Mouse (Mus musculus) left cerebral cortex, postnatal 25 days (tissue): ENCODE measurements around the gene Rbpj. TPM values are rescaled to one million over a fixed set of nuclear protein-coding genes. Genes with fewer than 3 reads are reported as not detected.

Source experiments
- DNase-seq, 2 experiments: peaks; one replicate each; pipeline ENCODE4 v3.0.0; 2022; ENCODE audit warnings: low spot score in 2 of 2, mixed read lengths in 1 of 2
- intact Hi-C: fragments of 180-260 bp; cut with DNase I; formaldehyde crosslinking; loops from one replicate; pipeline ENCODE4 v1.15.1; 2025
- total RNA-seq, 2 experiments: library from RNA; stranded (reverse); gene quantifications; 2 replicates each; pipeline ENCODE4 v1.2.3; 2021

Gene Rbpj
- 10 to 100 TPM; 23.8 to 26.4 TPM for total RNA-seq

DNA sequence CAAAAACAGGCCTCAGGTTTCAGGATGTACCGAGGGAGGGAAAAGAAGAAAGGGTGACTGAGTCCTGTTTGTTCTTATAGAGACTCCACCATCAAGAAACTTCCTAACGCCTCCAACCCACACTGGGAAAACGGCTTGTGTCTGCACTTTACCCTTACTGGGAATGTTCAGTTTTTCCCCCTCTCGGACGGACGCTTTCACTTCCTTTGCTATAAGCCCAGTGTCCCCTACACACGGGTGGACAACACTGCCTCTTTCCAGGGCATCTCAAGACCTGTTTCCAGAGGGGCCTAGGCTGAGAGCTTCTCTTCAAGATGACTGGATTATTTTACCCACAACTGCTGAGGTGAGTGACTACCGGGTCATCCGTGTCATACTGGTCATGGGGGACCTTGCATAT, at the start of gene Rbpj:
Gene Rbpj, plus strand, starts transcription at position 270 of the 400 bp plus-strand sequence.
- intact Hi-C loops, result no loop called here
- no peak for DNase-seq

DNA sequence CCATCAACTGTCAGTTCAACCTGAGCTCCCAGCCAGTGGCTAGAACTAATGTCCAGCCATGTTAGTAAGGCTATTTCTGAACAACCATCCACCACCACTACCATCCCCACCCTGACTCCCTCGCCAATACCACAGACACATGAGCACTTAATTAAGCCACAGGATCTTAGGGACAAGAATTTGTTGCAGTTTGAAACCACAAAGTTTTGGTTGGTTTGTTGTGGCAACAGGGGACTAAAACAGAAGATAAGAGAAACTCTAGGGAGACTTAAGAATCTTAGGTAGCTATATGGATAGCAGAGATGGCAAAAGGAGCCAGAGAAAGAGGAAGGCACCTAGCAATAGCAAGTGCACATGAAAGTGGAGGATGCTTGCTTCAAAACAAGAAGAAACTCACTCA, 45.2 kb upstream of the Rbpj start:
- intact Hi-C loops, result no loop called here
- no peak for DNase-seq

DNA sequence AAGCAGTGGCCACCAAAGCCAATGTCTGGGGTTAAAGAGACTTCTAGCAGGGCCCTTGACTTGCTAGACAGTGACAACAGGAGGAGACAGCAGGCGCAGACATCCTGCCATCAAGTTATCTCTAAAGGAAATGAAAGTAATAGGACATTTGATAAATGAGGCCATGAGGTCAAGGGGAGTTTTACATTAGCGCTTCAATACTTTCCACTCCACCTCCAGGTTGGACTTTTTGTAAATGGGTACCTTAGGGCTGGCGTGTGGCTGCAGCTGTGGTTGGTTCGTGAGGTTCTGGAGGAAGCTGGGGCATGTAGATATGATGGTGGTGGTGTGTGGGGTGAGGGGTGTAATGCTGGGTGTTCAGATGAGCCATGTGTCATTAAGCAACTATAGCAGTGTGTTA, 44.7 kb upstream of the Rbpj start:
- no peak for DNase-seq
- intact Hi-C loops, result no loop called here

DNA sequence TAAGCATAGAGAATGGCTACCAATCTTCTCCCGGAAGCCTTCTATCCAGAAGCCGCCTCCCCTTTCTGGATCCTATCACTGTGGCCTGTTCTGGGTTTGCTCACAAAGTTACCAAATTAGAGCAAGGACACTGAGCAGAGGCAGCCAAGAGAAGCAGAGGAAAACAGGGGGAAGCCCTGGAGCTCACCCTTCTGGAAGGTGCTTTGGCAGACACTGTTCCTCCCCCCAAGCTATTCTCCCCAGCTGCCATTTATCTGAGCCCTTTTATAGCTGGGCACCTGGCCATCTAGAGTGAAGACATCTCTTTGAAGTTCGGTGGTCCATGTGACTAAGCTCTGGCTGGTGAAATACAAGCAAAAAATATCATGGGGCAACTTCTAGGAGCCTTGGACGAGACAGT, 38.5 kb upstream of the Rbpj start:
- intact Hi-C loops, result no loop called here
- DNase-seq, result no peak

DNA sequence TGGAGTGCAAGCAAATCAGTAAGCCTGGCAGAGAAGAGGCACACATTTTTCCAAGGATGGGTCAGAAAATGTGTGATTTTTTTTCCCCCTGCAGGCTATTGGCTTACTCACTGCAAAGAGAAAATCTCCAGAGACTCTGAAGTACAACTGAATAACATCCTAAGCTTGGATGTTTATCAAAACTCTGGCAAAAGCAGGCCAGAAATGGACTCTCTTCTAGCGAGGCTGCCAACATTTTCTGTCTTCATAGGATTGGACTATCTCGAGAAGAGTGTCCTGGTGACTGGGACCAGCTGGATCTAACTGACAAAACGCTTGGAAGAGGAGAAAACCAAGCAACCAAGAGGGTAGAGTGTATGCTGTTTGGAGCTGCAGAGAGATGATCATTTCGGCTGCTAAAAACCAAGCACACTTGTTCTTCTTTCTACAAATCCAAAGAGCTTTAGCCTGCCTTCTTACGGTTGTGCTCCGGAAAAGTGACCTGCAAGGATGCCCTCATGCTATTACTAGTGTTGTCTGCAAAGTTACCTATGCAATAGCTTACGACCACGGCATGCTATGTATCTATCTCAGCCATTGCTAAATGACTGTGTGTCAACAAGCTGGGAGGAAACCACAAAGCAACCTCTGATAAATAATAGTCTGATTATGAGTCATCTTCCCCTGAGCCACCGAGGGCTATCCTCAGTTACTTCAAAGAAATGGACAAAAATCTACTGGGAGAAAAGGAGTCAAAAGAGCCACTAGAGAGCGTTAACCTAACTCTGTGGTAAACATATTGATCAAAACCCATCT, 36.1 kb upstream of the Rbpj start:
- DNase-seq, result no peak
- intact Hi-C loops, result no loop called here

DNA sequence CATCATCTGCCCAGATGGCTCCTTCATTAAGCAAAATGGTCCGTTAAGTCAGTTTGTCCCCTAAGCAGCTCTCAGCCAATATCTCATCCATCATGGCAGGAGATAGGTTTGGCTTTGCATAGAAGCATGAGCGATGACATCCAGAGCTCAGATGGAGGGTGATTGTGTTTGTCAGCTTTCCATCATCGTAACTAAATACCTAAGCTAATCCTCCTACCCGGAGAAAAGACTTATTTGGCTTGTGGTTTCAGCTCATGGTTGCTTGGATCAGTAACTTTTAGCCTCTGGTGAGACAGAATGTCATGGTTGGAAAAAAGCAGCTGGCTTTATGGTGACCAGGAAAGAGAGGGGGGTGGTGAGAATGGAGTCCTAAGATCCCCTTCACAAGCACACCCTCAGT, 33.5 kb upstream of the Rbpj start:
- DNase-seq, result no peak
- intact Hi-C loops, result no loop called here

DNA sequence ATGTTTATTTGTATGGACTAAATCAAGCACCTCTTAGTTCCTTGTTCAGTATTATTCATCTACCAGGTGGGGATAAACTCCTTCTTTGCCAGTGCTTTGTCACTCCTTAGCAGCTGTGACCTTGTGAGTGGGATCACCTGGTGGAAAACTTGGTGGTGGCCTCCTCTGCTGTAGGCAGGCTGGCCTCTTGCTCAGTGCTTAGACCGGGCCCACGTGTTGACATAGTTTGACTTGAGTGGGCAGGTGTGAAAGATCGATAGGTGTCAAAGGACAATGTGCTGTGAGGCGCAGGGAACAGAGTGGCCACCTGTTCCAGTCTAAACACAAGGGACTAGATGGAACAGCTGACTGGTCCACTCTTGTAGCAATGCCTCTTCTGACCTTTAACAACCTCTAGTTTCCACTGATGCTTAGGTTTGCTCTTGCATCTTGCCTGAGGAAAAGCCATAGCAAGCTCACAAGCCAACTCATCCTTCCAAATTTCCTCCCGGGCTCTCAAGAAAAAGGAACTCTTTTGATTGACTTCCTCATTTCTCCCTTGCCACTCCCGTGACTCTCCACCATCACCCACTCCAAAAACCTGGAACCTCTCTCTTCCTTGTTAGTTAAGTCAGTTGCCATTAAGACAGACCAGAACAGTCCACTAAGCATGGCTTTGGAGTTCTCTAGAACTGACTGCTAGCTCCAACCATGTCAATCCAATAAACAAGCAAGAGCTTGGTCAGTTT, 28.9 kb upstream of the Rbpj start:
- DNase-seq, result no peak
- intact Hi-C loops, result no loop called here

DNA sequence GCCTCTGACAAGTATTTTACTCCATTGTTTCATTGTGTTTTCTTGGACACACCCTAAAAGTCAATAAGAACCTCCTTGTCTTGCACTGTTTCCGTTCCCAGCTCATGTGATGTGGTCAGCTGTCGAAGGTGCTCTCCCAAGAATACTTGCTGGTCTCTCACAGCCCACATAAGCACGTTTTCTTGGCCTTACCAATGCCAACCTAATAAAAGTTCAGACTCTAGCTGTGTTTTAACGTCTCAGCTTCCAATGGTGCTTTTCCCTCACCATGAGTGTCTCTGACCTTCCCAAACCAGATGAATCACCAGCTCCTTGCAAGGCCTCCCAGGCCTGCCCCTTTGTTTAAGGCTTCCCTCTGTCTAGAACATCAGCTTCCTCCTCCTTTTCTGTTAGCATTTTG, 28.2 kb upstream of the Rbpj start:
- no peak for DNase-seq
- intact Hi-C loops, result no loop called here

DNA sequence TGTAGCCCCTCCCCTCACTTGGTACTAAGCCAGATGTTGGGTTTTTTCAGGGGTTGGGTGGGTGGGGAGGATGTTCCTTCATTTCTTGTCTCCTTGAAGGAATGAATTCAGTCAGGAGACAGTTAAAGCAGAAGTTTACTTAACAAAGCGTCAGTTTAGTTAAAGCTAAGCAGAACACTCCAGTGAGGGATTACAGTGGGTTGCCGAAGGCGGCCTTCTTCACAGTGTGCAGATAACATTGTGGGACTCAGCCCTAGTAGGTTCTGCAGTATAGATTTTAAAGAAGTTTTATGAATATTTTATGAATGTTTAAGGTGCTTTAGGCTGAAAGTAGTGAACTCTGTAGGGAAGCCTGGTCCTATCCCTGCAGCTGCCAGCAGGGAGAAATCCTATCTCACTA, 27.7 kb upstream of the Rbpj start:
- intact Hi-C loops, result no loop called here
- no peak for DNase-seq

DNA sequence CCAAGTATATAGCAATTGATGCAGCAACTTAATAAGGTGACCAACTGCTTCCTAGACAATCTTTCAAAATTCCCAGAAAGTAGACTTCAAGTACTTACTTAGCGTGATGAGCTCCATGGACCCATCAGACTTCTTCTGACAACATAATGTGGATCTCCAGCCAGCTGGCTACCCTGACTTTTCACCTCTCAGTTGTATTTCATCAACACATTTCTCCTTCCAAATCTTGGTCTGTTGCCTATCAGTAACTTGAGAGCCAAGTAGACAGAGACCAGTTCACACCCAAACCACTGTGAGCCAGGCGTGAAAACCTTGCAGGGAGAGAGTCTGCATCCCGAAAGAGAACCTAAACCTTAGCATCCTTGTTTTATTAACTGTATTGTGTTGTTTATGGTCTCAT, 26.3 kb upstream of the Rbpj start:
- intact Hi-C loops, result no loop called here

DNA sequence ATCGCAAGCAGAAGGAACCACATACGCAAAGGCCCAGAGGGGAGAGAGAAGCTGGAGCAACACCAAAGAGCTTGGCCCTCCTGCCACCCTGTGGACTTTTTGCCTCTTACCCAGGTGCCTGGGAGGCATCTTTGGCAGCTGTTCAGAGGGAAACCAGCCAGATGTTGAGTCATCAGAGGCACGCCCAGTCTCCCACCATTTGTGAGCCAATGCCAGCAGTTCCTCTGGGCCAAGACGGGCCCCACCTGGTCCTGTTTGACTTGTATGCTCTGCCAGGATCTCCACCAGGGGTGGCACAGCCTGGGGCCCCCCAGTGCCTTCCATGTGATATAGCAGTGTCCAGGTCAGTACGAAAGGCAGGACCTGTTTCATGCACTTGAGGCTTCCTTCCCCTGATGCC, 21.9 kb upstream of the Rbpj start:
- no peak for DNase-seq
- intact Hi-C loops, result no loop called here

More for the DNA sequence above, 26.3 kb upstream of the Rbpj start:
- DNase-seq, result no peak

DNA sequence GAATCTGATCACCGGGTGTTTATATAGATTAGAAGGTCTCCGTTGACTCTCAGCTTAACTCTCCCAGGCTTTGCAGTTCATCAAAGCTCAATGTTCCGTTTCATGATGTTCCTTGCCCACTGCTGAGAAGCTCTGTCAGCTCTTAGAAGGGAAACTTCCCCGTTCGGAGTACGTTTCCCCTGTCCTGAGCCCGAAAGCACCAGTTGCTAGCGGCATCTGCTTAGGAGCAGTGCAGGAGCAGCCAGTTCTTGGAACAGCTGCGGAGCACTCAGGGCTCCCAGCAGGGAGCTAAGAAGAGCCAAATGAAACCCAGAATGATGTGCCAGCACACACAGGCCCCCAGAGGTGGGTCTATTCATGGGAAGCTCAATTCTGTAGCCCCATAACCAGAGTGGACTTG, 15.0 kb upstream of the Rbpj start:
- DNase-seq, result no peak

DNA sequence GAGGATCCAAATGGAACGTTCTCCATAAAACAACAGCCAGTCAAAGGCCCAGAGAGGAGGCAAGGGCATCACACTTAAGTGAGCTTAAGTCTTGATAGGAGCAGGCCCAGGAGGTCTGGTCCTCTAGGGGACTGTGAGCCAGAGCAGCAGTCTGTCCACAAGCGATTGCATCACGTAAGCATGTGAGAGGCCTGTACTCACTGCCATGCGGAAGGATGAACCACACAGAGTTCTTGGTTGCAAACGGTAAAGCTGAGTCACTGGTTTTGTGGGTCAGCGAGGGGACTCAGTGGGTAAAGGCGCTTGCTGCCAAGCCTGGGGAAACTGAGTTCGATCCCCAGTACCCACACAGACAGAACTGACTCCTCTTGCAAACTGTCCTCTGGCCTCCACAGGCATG, 14.1 kb upstream of the Rbpj start:
- intact Hi-C loops, result no loop called here
- DNase-seq, result no peak

More for the DNA sequence above, 15.0 kb upstream of the Rbpj start:
- intact Hi-C loops, result no loop called here

DNA sequence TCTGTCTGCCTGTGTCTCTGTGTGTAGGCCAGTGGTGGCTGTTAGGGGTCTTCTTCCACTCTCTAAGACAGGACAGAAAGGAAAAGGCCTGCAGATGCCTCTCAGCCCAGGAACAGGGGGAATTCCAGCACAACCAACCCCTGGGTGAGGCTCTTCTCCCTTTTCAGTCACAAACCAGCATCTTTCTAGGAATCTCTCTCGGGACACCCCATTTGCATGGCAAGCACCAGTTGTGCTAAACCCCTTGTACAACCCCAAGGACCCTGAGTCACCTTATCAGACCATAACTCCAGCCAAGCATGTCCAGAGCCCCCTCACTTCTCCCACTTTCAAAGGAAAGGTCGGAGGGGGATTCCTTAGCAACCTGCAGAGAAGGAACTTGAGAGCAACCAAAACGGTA, 13.0 kb upstream of the Rbpj start:
- DNase-seq, result no peak
- intact Hi-C loops, result no loop called here

DNA sequence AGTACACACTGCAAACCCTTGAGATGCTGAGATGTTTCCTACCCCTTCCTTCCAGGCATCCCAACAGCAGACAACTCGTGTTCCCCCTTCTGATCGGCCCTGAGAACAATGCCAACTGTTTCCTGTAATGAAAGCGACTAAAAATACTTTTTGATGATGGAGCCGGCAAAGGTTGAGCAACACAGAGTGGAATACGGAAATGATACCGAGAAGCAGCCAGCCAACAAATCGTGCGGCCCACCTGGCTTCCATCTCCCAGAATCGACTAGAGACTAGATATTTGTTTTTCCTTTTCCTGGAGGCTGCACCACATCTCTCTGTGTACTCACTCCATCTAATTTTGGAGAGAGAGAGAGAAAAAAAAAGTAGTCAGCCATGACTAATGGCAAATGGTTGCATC, 11.2 kb upstream of the Rbpj start:
- DNase-seq, result peak in 1 of 2 experiments; percentile 10
- intact Hi-C loops, result no loop called here

DNA sequence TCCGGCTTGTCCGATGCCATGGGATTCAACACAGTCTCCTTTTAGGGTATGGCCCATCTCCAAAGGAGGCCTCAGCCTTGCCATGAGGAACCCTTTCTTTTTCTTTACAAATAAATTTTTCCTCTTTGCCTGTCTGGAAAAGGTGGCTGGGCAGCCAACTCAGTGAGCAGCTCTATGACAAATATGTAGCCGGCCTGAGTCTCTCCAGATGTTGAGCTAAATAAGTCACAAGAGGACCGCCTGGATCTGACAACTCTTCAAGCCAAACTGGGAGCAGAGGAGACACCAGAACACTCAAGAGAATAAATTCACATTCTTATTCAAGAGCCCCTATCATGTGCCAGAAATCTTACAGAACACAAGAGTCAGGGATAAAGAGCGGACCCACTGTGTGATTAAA, 10.5 kb upstream of the Rbpj start:
- no peak for DNase-seq
- intact Hi-C loops, result no loop called here

DNA sequence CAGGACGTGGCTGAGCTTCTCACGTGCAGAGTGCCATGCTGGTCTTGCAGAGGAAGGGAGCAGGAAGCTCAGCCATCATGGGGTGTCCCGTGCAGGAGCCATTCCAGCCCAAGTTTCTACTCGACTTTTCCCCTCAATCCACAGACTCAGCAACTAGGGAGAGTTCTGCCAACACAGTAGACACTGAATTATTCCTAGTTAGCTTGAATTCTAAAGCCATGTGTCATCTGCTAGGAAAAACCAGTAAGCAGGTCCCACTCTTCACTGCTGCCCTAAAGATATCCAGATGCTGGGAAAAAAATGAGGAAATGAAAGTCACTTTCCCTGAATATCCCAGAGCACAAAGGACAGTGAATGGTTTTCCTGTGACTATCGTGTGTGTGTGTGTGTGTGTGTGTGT, 5.8 kb upstream of the Rbpj start:
- intact Hi-C loops, result no loop called here
- no peak for DNase-seq

DNA sequence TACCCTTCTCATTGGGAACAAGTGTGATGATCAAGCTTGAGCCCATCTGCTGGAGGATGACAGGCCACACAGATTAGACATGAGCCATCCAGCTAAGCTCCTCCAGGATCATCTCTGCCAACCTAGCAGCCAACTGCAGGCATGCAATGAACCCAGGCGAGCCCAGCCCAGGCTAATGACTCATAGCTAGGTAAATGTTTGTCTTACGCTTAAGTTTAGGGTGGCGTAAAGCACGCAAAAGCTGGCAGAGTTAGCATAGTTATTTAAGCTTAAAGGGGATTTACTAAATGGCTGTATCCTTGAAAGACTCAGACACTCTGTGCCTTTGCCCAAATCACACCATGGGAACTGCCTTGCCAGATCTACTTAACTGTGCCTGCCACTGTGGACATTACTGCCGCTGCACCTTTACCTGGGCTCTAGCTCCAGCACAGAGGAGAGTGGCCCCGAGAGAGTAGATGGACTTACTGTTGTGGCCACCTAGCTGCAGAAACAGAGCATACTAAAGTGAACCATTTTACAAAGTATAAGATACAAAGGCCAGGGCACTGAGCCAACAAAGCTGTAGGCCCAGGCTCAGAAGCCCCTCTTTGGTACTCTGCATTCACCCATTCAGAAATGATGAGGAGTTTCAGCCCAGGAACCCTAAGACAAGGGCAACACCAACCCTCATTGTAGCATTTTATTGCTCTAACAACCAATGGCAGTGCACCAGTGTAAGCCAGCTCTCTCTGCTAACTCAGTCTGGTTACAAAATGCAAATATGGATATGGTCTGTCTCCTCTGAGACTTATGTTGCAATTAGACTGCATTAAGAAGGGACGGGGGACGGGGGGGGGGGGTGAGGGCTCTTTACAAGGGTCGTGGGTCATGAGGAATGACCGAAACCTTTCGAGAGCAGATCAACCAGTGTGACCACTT, 2.6 kb upstream of the Rbpj start:
- intact Hi-C loops, result no loop called here
- DNase-seq, result no peak

DNA sequence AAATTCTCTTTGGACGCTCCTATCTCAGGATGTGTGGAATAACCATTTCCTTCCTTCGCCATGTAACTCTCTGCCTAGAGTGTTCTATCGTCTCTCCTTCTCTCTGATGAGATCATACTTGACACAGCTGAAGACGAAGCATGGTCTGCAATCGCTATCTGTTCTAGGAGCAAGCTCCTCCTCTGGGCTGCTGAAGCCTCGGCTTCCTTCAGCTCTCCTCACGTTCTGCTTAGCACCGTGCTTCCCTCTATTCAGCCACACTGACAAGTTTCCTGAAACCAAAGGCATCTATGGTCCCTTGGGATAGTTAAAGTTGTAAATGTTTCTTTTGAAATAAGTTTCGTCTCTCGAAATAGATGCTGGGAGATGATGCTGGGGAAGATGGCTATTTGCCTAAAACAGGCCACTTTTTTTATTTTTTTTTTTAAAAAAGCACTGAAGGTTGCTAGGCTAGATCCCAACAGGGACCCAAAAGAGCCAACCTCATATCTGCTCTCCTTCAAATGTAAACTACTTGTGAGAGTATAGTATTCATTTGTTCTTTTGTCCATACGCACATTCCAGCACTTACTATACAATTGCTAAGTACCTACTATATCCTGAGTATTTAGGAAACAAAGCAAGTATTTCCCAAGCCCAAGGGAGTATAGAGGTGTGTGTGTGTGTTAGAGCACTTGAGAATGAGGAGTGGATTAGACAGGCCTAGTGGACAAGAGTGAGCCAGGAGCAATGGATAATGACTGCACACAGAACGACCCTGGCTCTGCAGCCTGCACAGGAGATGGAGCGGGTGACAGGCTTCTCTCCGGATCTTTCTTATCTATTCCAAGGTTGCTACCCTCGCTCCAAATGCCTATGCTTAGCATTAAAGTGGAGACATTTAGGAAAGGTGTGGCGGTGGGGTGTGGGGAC, 726 bp downstream of the Rbpj start:
- DNase-seq, result no peak
- intact Hi-C loops, result no loop called here
